Mouse (Mus musculus) forebrain, embryonic 11.5 days (tissue): ENCODE data around the gene Olfr16. TPM values are rescaled to one million over a fixed set of nuclear protein-coding genes. Genes with fewer than 3 reads are reported as not detected.

Experiments
- ATAC-seq: fragments of 200-750 bp; cut with Nextera tagmentation; replicated peaks from 2 replicates; pipeline ENCODE4 v1.8.0; 2017; ENCODE audit warnings: moderate TSS enrichment; ENCODE audit not compliant: low FRiP score
- DNase-seq: peaks from one replicate; pipeline ENCODE4 v3.0.0-alpha.2; 2017; ENCODE audit warnings: low spot score
- H3K27ac ChIP-seq: fragments of 300-500 bp; sonication (generic); 2 replicates; pipeline ENCODE4 v1.5.1; 2014; ENCODE audit warnings: low read depth, low read length
- H3K27me3 ChIP-seq: fragments of 300-500 bp; sonication (generic); 2 replicates; pipeline ENCODE4 v1.6.1; 2014; ENCODE audit warnings: mild to moderate bottlenecking, low read length, mixed read lengths; ENCODE audit not compliant: control insufficient read depth, insufficient read depth
- H3K36me3 ChIP-seq: fragments of 300-500 bp; sonication (generic); 2 replicates; pipeline ENCODE4 v1.6.1; 2014; ENCODE audit warnings: mild to moderate bottlenecking, low read length, moderate library complexity, mixed read lengths; ENCODE audit not compliant: control insufficient read depth, insufficient read depth
- H3K4me1 ChIP-seq: fragments of 300-500 bp; sonication (generic); replicated peaks from 2 replicates; pipeline ENCODE4 v1.6.1; 2014; ENCODE audit warnings: low read length, mixed read lengths; ENCODE audit not compliant: control insufficient read depth, insufficient read depth
- H3K4me2 ChIP-seq: fragments of 300-500 bp; sonication (generic); 2 replicates; pipeline ENCODE4 v1.6.1; 2014; ENCODE audit warnings: low read depth, mild to moderate bottlenecking, low read length, moderate library complexity, mixed read lengths; ENCODE audit not compliant: severe bottlenecking
- H3K4me3 ChIP-seq: fragments of 300-500 bp; sonication (generic); 2 replicates; pipeline ENCODE4 v1.5.1; 2014; ENCODE audit warnings: low read depth, low read length
- H3K9ac ChIP-seq: fragments of 300-500 bp; sonication (generic); 2 replicates; pipeline ENCODE4 v1.6.1; 2014; ENCODE audit warnings: low read length
- H3K9me3 ChIP-seq: fragments of 300-500 bp; sonication (generic); 2 replicates; pipeline ENCODE4 v1.6.1; 2016; ENCODE audit warnings: low read length, mixed read lengths; ENCODE audit not compliant: control insufficient read depth
- WGBS: fragments of 180-500 bp; shearing (Covaris S2); extraction: QIAGEN DNeasy Blood & Tissue Kit; methylation state at CpG from one replicate; pipeline ENCODE4 v1.1.7; 2014; 5-methylcytosine and 5-hydroxymethylcytosine counted together
- polyA plus RNA-seq: library from polyadenylated mRNA; unstranded; fragments of >200 nt; fragmentation: Nextera tagmentation; extraction: Ambion mirVana; gene quantifications from 2 replicates; pipeline ENCODE4 v1.2.1, GENCODE M21; 2014

Gene Olfr16
- polyA plus RNA-seq, 1 experiment from 2014 or later, result not detected

- DNase-seq (no peak), ATAC-seq (no peak)
- no peak overlapping the region for H3K4me3 ChIP-seq
- no peaks in the 10 kb centered on the region for H3K9me3 ChIP-seq
- H3K27me3 ChIP-seq, result no peaks in the 10 kb centered on the region
- no peaks in the 10 kb centered on the region for H3K4me1 ChIP-seq
- H3K36me3 ChIP-seq, result no peaks in the 10 kb centered on the region
- WGBS, result 82% methylated on average over 3 of the region's 3 CpGs
- H3K9ac ChIP-seq, result no peak overlapping the region
- H3K27ac ChIP-seq, result no peak overlapping the region
- H3K4me2 ChIP-seq, result no peak overlapping the region
These were observed 40.4 kb downstream of the Olfr16 start for GRCm38 (mm10) chr1:172990635-172991009.

Other genes with a start within 250 kb of the Olfr16 start
- gene Apcs, start 55.4 kb upstream of the Olfr16 start, polyA plus RNA-seq, result not detected in 2 replicates
- gene Olfr1408, start 187.0 kb downstream of the Olfr16 start, polyA plus RNA-seq, result not detected in 2 replicates
- gene Olfr1406, start 240.2 kb downstream of the Olfr16 start, polyA plus RNA-seq, result not detected in 2 replicates
- not detected in 2 replicates for gene Olfr218, start 247.4 kb downstream of the Olfr16 start, polyA plus RNA-seq